In genomic region chr1:74359952-74360517, GRCm38 (mm10) we compare ENCODE assay signal across 31 mouse cellular contexts. TPM values are rescaled to one million over a fixed set of nuclear protein-coding genes. Genes with fewer than 3 reads are reported as not detected.
A peak's percentile ranks its signal among the peaks of the same experiment; 100 is the strongest.
DNase-seq lines count a peak whose midpoint lies in the region; ATAC-seq and TF ChIP-seq lines count a peak whose summit lies in the region.
"Had no signal": no experiment of that assay in that cellular context is flagged by ENCODE, and none has a peak within 500 bp of the region (broad histone marks: within the 10 kb centered on the region; RNA-seq: fewer than 3 reads in every experiment).

No protein-coding gene starts in this region.

- no peak for ATAC-seq in limb, embryonic 12.5 days (ENCODE audit: insufficient number of reproducible peaks, insufficient read depth, low FRiP score, low TSS enrichment, low read depth)
- ATAC-seq in inflammation-experienced regulatory T-cells, adult 6 months = peak; percentile 63
- ATAC-seq: forebrain, embryonic 15.5 days had no signal

- H3K9me3 ChIP-seq in limb, embryonic 12.5 days = no peaks in the 10 kb centered on the region
- no peaks in the 10 kb centered on the region for H3K9me3 ChIP-seq in limb, embryonic 10.5 days (replicated peaks)
- no peaks in the 10 kb centered on the region for H3K9me3 ChIP-seq in CH12.LX (replicated peaks; ENCODE audit: low read length)
- H3K9me3 ChIP-seq: embryonic facial prominence, embryonic 10.5 days; embryonic facial prominence, embryonic 13.5 days; forebrain, embryonic 12.5 days; forebrain, embryonic 15.5 days; heart, embryonic 10.5 days; heart, embryonic 13.5 days; hindbrain, embryonic 12.5 days; hindbrain, embryonic 15.5 days had no signal

- no peak overlapping the region for H3K9ac ChIP-seq in limb, embryonic 12.5 days (replicated peaks)
- peak overlapping the region; percentile 29 for H3K9ac ChIP-seq in CH12.LX (ENCODE audit: insufficient read depth, low read depth)
- H3K9ac ChIP-seq: embryonic facial prominence, embryonic 13.5 days; forebrain, embryonic 12.5 days; forebrain, embryonic 15.5 days; heart, embryonic 13.5 days; hindbrain, embryonic 12.5 days; hindbrain, embryonic 15.5 days had no signal

- dilution Hi-C loops in CH12.LX (cut with MboI; ENCODE audit: extremely low pct_ligation_motif_present, extremely low pct_unique_long_range_greater_than_20kb, low sequenced_read_pairs) = no loop called here

- no peak for TF ChIP-seq CTCF in CH12.LX (conservative IDR thresholded peaks at IDR 0.05 in 1 of 2, IDR thresholded peaks at IDR 0.05 in 1 of 2; ENCODE audit: low read depth in 2 of 2, low read length in 2 of 2)
- TF ChIP-seq CTCF in layer of hippocampus, adult 2 months (conservative IDR thresholded peaks at IDR 0.05) = no peak

- no peaks in the 10 kb centered on the region for H3K36me3 ChIP-seq in limb, embryonic 12.5 days
- no peaks in the 10 kb centered on the region for H3K36me3 ChIP-seq in limb, embryonic 10.5 days
- H3K36me3 ChIP-seq in CH12.LX (replicated peaks in 1 of 2; ENCODE audit: control insufficient read depth in 1 of 2, insufficient read depth in 1 of 2, low read length in 1 of 2) = peaks cover 13 to 18% of the 10 kb centered on the region in 2 experiments
- H3K36me3 ChIP-seq: embryonic facial prominence, embryonic 10.5 days; embryonic facial prominence, embryonic 13.5 days; forebrain, embryonic 12.5 days; forebrain, embryonic 15.5 days; heart, embryonic 13.5 days; hindbrain, embryonic 12.5 days; hindbrain, embryonic 15.5 days had no signal

- no peak for TF ChIP-seq POLR2A in CH12.LX (IDR thresholded peaks at IDR 0.05; ENCODE audit: low read depth, low read length)

- H3K4me2 ChIP-seq in limb, embryonic 12.5 days = no peak overlapping the region
- peak overlapping the region; percentile 42; the same call in 1 of the 2 replicates for H3K4me2 ChIP-seq in CH12.LX (ENCODE audit: insufficient read depth, low read depth, poor library complexity, severe bottlenecking)
- H3K4me2 ChIP-seq: embryonic facial prominence, embryonic 13.5 days; forebrain, embryonic 12.5 days; forebrain, embryonic 15.5 days; heart, embryonic 13.5 days; hindbrain, embryonic 12.5 days; hindbrain, embryonic 15.5 days had no signal

- DNase-seq in limb, embryonic 10.5 days (ENCODE audit: low spot score) = no peak
- no peak for DNase-seq in CH12.LX (ENCODE audit: extremely low read depth)
- no peak for DNase-seq in layer of hippocampus, postnatal 25 days (ENCODE audit: extremely low spot score in 1 of 2, low spot score in 1 of 2)
- no peak for DNase-seq in layer of hippocampus, adult 2 months (ENCODE audit: low spot score in 2 of 2)
- no peak for DNase-seq in frontal cortex, postnatal 25 days (ENCODE audit: low spot score in 2 of 2)
- DNase-seq: adrenal gland, adult 8-10 months; adrenal gland, postnatal 25 days; B cell, adult 2 months; cerebellum, adult 11-12 months; cerebellum, adult 8-10 months; cerebellum, postnatal 10 days; cerebellum, postnatal 36 days; embryo, embryonic 11 days; gastrocnemius, postnatal 10 days; gastrocnemius, postnatal 36 days; heart, adult 2 months; heart, postnatal 14 days; heart, postnatal 4 days had no signal

- TF ChIP-seq EP300 in CH12.LX (IDR thresholded peaks at IDR 0.05; ENCODE audit: low read length) = 0 out of 2 replicates have a peak, but pooled peaks have one; percentile 24

- WGBS in limb, embryonic 12.5 days = 75% methylated on average over 5 of the region's 5 CpGs
- WGBS in limb, embryonic 10.5 days = 83% methylated on average over 5 of the region's 5 CpGs

- in situ Hi-C loops in CH12.LX (cut with MboI; ENCODE audit: low pct_ligation_motif_present, low pct_unique_long_range_greater_than_20kb, low sequenced_read_pairs) = loop anchor here (5.0 kb wide), 1 partner anchor 53 kb away; the partner anchor contains the start of gene Tmbim1

- TF ChIP-seq RAD21 in CH12.LX (IDR thresholded peaks at IDR 0.05; ENCODE audit: low read depth, low read length) = no peak

- H3K27me3 ChIP-seq in limb, embryonic 12.5 days = no peaks in the 10 kb centered on the region
- no peaks in the 10 kb centered on the region for H3K27me3 ChIP-seq in limb, embryonic 10.5 days (ENCODE audit: low read depth, poor library complexity, severe bottlenecking)
- no peaks in the 10 kb centered on the region for H3K27me3 ChIP-seq in CH12.LX (replicated peaks)
- H3K27me3 ChIP-seq: embryonic facial prominence, embryonic 13.5 days; forebrain, embryonic 12.5 days; forebrain, embryonic 15.5 days; hindbrain, embryonic 12.5 days; hindbrain, embryonic 15.5 days had no signal

- peak overlapping the region; percentile 50; the same call in 1 of the 2 replicates for H3K27ac ChIP-seq in limb, embryonic 12.5 days
- H3K27ac ChIP-seq in limb, embryonic 10.5 days = no peak overlapping the region
- H3K27ac ChIP-seq in CH12.LX (ENCODE audit: insufficient read depth, low read depth) = peak overlapping the region; percentile 72
- no peak overlapping the region for H3K27ac ChIP-seq in layer of hippocampus, adult 2 months
- H3K27ac ChIP-seq: embryonic facial prominence, embryonic 10.5 days; embryonic facial prominence, embryonic 13.5 days; forebrain, embryonic 12.5 days; forebrain, embryonic 15.5 days; heart, adult 2 months; heart, embryonic 10.5 days; heart, embryonic 13.5 days; hindbrain, embryonic 12.5 days; hindbrain, embryonic 15.5 days had no signal

- peaks cover 16% of the 10 kb centered on the region for H3K4me1 ChIP-seq in limb, embryonic 12.5 days (replicated peaks)
- peaks cover 31% of the 10 kb centered on the region for H3K4me1 ChIP-seq in limb, embryonic 10.5 days
- H3K4me1 ChIP-seq in CH12.LX (ENCODE audit: control insufficient read depth in 1 of 2, insufficient read depth in 2 of 2) = peaks cover 32 to 75% of the 10 kb centered on the region in 2 experiments
- H3K4me1 ChIP-seq: hindbrain, embryonic 12.5 days; hindbrain, embryonic 15.5 days had no signal

- H3K4me3 ChIP-seq in limb, embryonic 12.5 days (replicated peaks) = no peak overlapping the region
- no peak overlapping the region for H3K4me3 ChIP-seq in limb, embryonic 10.5 days
- H3K4me3 ChIP-seq in CH12.LX (replicated peaks in 1 of 3; ENCODE audit: low read depth in 2 of 3, low read length in 2 of 3, poor library complexity in 1 of 3) = no peak overlapping the region
- no peak overlapping the region for H3K4me3 ChIP-seq in layer of hippocampus, adult 2 months
- H3K4me3 ChIP-seq: embryonic facial prominence, embryonic 10.5 days; embryonic facial prominence, embryonic 13.5 days; erythroblast, embryonic 14.5 days; forebrain, embryonic 12.5 days; forebrain, embryonic 15.5 days; heart, adult 2 months; heart, embryonic 10.5 days; heart, embryonic 13.5 days; hindbrain, embryonic 12.5 days; hindbrain, embryonic 15.5 days had no signal

- H3K79me2 ChIP-seq in CH12.LX (replicated peaks; ENCODE audit: control insufficient read depth, extremely low read depth, insufficient read depth, poor library complexity, severe bottlenecking) = no peaks in the 10 kb centered on the region

RNA-seq across cellular contexts. Expression of gene Catip, which starts 1.9 kb away (rescaled TPM):
- 1.5 and 1.6 TPM in 2 replicates for polyA plus RNA-seq in limb, embryonic 12.5 days (2016; fragmentation: Nextera tagmentation; extraction: Ambion mirVana)
- polyA plus RNA-seq in limb, embryonic 10.5 days (2016; fragmentation: Nextera tagmentation; extraction: Ambion mirVana) = 0.29 and 0.38 TPM in 2 replicates
- 0.21 and 0.30 TPM in 2 replicates for total RNA-seq in CH12.LX (2012; rRNA removed)
- total RNA-seq in CH12.LX (2014; rRNA removed) = 0.11 and 0.20 TPM in 2 replicates
- polyA plus RNA-seq in CH12.LX (2012; ENCODE audit: insufficient read length, low read depth) = 2.1 and 2.6 TPM in 2 replicates
- polyA plus RNA-seq in inflammation-experienced regulatory T-cells, adult 6 months (2017; shearing (Covaris generic)) = not detected
- 1 to 10 TPM; 1.0 to 1.1 TPM for total RNA-seq in layer of hippocampus, postnatal 25 days (2021)
- total RNA-seq in layer of hippocampus, adult 2 months (2021) = 1 to 10 TPM; 1.1 to 1.8 TPM
- total RNA-seq: granulocyte monocyte progenitor cell, adult 5-6 weeks had no signal
- polyA plus RNA-seq: erythroblast, embryonic 14.5 days had no signal

RNA-seq across cellular contexts. Expression of gene Slc11a1, which starts 15.0 kb away (rescaled TPM):
- 0.85 and 2.2 TPM in 2 replicates for polyA plus RNA-seq in limb, embryonic 12.5 days (2016; fragmentation: Nextera tagmentation; extraction: Ambion mirVana)
- polyA plus RNA-seq in limb, embryonic 10.5 days (2016; fragmentation: Nextera tagmentation; extraction: Ambion mirVana) = 0.69 and 1.2 TPM in 2 replicates
- total RNA-seq in CH12.LX (2012; rRNA removed) = 21.3 and 35.7 TPM in 2 replicates
- total RNA-seq in CH12.LX (2014; rRNA removed) = 14.0 and 17.0 TPM in 2 replicates
- 85.8 and 96.4 TPM in 2 replicates for polyA plus RNA-seq in CH12.LX (2012; ENCODE audit: insufficient read length, low read depth)
- polyA plus RNA-seq in inflammation-experienced regulatory T-cells, adult 6 months (2017; shearing (Covaris generic)) = 1 to 10 TPM in 2 of 3 experiments, under 1 TPM in 1; 0.97 to 1.7 (median 1.3) TPM
- 1 to 10 TPM; 1.7 to 4.2 TPM for total RNA-seq in layer of hippocampus, postnatal 25 days (2021)
- total RNA-seq in layer of hippocampus, adult 2 months (2021) = 1 to 10 TPM; 3.1 to 3.9 TPM
- total RNA-seq: MEL had no signal

RNA-seq across cellular contexts. Expression of gene Ctdsp1, which starts 31.3 kb away (rescaled TPM):
- 75.3 and 78.5 TPM in 2 replicates for polyA plus RNA-seq in limb, embryonic 12.5 days (2016; fragmentation: Nextera tagmentation; extraction: Ambion mirVana)
- 50.5 and 61.4 TPM in 2 replicates for polyA plus RNA-seq in limb, embryonic 10.5 days (2016; fragmentation: Nextera tagmentation; extraction: Ambion mirVana)
- total RNA-seq in CH12.LX (2012; rRNA removed) (23.4 and 26.0 TPM in 2 replicates), CH12.LX (2014; rRNA removed) (11.8 and 14.4 TPM in 2 replicates)
- polyA plus RNA-seq in CH12.LX (2012; ENCODE audit: insufficient read length, low read depth) = 57.5 and 65.8 TPM in 2 replicates
- 10 to 100 TPM; 28.8 to 39.0 (median 36.1) TPM for polyA plus RNA-seq in inflammation-experienced regulatory T-cells, adult 6 months (2017; shearing (Covaris generic))
- 10 to 100 TPM; 32.2 to 34.1 TPM for total RNA-seq in layer of hippocampus, postnatal 25 days (2021)
- total RNA-seq in layer of hippocampus, adult 2 months (2021) = 10 to 100 TPM; 26.4 to 28.8 TPM

RNA-seq across cellular contexts. Expression of gene Vil1, which starts 49.1 kb away (rescaled TPM):
- 0.19 TPM in 2 replicates for polyA plus RNA-seq in limb, embryonic 12.5 days (2016; fragmentation: Nextera tagmentation; extraction: Ambion mirVana)
- 0.23 and 0.31 TPM in 2 replicates for polyA plus RNA-seq in limb, embryonic 10.5 days (2016; fragmentation: Nextera tagmentation; extraction: Ambion mirVana)
- total RNA-seq in CH12.LX (2012; rRNA removed) (0.08 TPM in 1 of 2 replicates, not detected in the other), CH12.LX (2014; rRNA removed) (not detected in 2 replicates)
- 0.10 TPM in 1 of 2 replicates, not detected in the other for polyA plus RNA-seq in CH12.LX (2012; ENCODE audit: insufficient read length, low read depth)
- polyA plus RNA-seq in inflammation-experienced regulatory T-cells, adult 6 months (2017; shearing (Covaris generic)) = under 1 TPM in 2 of 3 experiments, not detected in 1; 0.26 to 0.41 TPM
- 1 to 10 TPM in 1 of 2 experiments, under 1 TPM in 1; 0.52 to 1.1 TPM for total RNA-seq in layer of hippocampus, postnatal 25 days (2021)
- total RNA-seq in layer of hippocampus, adult 2 months (2021) = under 1 TPM; 0.49 to 0.72 TPM
- total RNA-seq: gastrocnemius, postnatal 36 days; granulocyte monocyte progenitor cell, adult 5-6 weeks had no signal
- polyA plus RNA-seq: erythroblast, embryonic 14.5 days had no signal

RNA-seq across cellular contexts. Expression of gene Tmbim1, which starts 54.6 kb away (rescaled TPM):
- polyA plus RNA-seq in limb, embryonic 12.5 days (2016; fragmentation: Nextera tagmentation; extraction: Ambion mirVana) = 18.0 and 18.9 TPM in 2 replicates
- polyA plus RNA-seq in limb, embryonic 10.5 days (2016; fragmentation: Nextera tagmentation; extraction: Ambion mirVana) = 10.7 and 12.0 TPM in 2 replicates
- 30.9 and 32.4 TPM in 2 replicates for total RNA-seq in CH12.LX (2012; rRNA removed)
- total RNA-seq in CH12.LX (2014; rRNA removed) = 26.6 and 28.3 TPM in 2 replicates
- polyA plus RNA-seq in CH12.LX (2012; ENCODE audit: insufficient read length, low read depth) = 31.1 and 35.1 TPM in 2 replicates
- 10 to 100 TPM; 15.7 to 27.4 (median 17.9) TPM for polyA plus RNA-seq in inflammation-experienced regulatory T-cells, adult 6 months (2017; shearing (Covaris generic))
- total RNA-seq in layer of hippocampus, postnatal 25 days (2021) = 10 to 100 TPM; 28.3 to 28.7 TPM
- total RNA-seq in layer of hippocampus, adult 2 months (2021) = 10 to 100 TPM; 23.3 to 23.9 TPM

Comparison
In these comparisons a context has a peak if more than half of its experiments do, and no peak if none do; other contexts are left out.
1. H3K27ac ChIP-seq: peak in limb, embryonic 12.5 days (single experiment) and CH12.LX (single experiment); none in limb, embryonic 10.5 days (single experiment) and layer of hippocampus, adult 2 months (single experiment).
2. RNA of gene Slc11a1, which starts 15.0 kb away (polyA plus RNA-seq): 85.8 to 96.4 TPM in CH12.LX; 0.97 to 1.7 TPM in inflammation-experienced regulatory T-cells, adult 6 months, 0.69 to 1.2 TPM in limb, embryonic 10.5 days and 0.85 to 2.2 TPM in limb, embryonic 12.5 days; every median in the first group is over 10 times any median in the second.